Mouse (Mus musculus) megakaryocyte, adult 5-6 weeks (primary cell): ENCODE measurements around the gene Ppfia3. TPM values are rescaled to one million over a fixed set of nuclear protein-coding genes. Genes with fewer than 3 reads are reported as not detected.

Experiments used
- ATAC-seq: 2 replicates; pipeline ENCODE4 v1.8.0; 2016; ENCODE audit warnings: mild to moderate bottlenecking, inconsistent platforms; ENCODE audit not compliant: poor library complexity, severe bottlenecking
- total RNA-seq, 2 experiments: library from RNA; stranded (forward) in 1 of 2; stranded (reverse) in 1 of 2; fragments of 153-499, 151-499 nt in 1 of 2; fragments of 221-1000, 200-1000 nt in 1 of 2; gene quantifications; 2 replicates each; pipeline versions ENCODE4 v1.2.3 to v1.2.4; 2015 to 2017

Gene Ppfia3
- total RNA-seq, 2 experiments from 2014 or later: not detected

DNA sequence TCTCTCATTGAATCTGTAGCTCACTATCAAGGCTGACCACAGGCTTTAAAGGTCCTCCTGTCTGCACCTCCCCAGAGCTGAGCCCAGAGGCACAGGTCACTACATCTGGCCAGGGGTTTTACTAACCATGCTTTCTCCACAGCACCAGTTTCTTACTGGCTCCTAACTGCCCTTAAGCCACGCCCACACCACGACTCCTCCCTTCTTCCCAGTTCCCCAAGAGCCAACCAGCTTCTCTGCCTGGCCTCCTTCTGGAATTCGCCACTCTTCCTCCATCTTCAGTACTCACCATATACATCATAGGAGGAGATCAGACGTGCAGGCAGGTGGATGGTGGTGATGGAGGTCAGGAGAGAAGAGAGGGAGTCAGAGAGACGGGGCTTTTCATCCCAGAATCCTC, 13.8 kb downstream of the Ppfia3 start:
- no peak for ATAC-seq

DNA sequence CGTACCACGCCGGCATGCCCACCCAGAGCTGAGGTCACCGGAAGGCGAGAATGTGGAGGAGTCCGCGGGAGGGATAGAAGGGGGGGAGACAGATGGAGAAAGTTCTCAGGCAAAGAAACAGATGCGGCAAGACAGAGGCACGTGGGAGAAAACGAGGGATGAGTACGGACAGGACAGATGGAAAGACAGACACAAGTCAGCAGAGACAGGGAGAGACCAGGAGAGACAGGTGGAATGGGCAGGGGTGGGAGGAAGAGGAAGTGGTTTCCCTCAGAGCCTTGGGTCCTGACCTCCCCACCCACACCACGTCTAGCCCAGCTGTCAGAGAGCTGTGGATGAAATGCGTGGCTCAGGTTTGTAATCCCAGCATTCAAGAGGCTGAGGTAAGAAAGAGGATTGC, 19.9 kb downstream of the Ppfia3 start:
- no peak for ATAC-seq

DNA sequence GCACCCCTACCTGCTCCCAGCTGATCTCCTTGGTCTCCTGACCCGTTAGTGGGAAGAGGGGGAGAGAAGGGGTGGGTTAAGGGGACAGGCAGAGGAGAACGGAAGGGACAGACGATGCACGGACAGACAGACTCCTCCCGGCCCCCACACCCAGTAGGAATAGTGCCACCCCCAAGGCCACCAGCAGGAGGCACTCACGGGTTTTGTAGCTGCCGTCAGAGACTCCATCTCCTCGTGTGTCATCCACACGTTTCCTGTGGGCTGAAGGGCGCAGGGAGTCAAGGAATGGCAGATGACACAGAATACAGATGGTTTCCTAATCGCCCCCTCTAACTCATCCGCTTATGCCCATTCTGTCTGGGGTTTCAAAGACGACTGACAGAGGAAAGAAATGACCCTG, 23.3 kb downstream of the Ppfia3 start:
- ATAC-seq: no peak

DNA sequence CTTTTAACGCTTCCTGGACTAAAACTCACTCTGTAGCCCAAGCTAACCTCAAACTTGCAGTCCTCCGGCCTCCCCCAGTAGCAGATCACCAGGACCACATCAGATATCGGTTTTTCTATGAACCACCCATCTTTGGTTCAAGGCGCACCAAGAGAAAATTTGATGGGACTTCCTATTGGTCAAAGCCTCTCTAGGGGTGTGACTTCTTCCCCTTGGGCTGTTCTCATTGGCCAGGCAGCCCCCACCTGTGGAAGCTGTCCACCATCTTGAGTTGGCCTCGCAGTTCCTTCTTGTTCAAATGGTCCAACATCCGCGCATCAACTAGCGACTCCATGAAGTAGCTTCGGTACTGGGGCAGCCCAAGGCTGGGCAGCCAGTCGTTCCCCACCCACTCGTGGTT, 24.7 kb downstream of the Ppfia3 start:
- no peak for ATAC-seq

DNA sequence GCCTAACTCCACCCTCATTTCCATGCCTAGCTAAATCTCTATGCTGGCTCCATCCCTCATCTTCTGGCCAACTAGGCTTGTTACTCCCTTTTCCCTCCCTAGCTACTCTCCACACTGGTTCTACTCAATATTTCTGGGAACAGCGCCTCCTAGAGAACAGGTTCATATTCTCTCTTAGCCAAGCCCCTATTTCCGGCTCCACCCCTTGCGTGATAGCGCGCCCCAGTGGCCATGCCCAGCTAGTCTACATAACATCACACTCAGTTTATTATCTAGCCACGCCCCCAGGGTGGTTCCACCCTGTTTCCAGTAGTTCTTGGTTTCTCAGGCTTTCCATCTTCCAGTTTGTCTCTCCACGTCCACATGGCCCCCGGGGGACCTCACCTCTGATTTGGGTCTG, 25.5 kb downstream of the Ppfia3 start:
- peak; percentile 76 for ATAC-seq

DNA sequence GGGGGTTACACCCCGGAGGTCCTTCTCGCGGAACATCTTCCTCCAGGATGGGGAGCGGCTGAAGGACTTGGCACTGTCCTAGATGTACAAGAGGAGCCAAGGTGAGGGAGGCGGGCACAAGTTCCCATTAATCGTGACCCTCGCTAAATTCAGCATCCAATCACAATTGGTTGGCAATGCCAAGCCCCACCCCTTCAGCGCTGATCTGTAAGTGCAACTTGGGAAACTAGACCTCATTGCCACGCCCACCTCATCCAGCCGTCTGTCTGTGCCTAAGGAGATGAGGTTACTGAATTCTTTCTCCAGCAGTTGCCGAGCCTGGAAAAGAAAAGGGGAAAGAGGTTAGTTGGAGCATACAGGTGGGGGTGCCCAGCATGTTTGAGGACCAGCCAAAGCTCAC, 26.1 kb downstream of the Ppfia3 start:
- ATAC-seq: 0 out of 2 replicates have a peak, but pooled peaks have one; percentile 13

DNA sequence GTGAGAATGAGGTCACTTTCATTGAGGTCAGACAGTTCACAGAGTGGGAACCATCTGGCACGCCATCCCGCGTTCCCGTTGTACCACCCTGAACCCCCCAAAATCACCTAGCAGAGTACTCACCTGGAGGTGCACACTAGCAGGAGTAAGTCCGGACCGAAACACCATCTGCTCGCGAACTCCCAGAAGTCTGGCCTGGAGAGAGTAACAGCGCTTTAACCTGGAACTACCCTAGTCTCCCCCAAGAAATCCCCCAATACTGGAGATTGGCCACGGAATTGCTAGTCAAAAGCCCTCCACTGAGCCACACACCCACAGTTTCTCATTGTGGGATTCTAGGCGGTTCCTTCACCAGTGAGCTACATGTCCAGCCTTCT, 26.8 kb downstream of the Ppfia3 start:
- no peak for ATAC-seq

DNA sequence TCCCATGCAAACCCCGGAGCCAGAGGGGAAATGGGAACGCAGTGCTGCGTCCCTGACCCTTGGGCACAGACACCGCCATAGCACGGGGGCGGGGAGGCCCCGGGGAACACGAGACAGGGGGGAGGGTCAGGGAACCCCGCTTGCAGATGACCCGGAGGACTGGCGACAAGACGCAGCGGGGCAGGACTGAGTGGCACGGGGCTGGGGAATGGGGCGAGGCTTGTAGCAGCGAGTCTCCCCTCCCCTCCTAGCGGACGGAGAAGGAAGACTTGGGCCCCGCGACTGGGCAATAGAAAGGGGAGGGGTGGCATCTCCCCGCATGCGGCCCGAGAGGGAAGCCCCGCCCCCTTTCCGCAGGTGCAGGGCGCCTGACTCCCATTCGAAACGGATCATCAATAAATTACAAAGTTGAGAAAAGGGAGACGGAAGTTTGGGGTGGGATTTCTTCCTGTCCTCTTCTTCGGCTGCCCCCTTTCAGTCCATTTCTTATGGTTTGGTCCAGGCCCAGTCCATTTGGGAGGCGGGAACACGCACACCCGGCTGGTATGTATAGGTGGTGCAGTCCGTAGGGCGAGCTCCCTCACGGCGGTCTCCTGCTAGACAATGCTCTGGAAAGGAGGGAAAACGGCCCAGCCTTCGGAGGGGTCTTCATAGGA, 27.3 kb downstream of the Ppfia3 start:
- ATAC-seq: peak; percentile 69

DNA sequence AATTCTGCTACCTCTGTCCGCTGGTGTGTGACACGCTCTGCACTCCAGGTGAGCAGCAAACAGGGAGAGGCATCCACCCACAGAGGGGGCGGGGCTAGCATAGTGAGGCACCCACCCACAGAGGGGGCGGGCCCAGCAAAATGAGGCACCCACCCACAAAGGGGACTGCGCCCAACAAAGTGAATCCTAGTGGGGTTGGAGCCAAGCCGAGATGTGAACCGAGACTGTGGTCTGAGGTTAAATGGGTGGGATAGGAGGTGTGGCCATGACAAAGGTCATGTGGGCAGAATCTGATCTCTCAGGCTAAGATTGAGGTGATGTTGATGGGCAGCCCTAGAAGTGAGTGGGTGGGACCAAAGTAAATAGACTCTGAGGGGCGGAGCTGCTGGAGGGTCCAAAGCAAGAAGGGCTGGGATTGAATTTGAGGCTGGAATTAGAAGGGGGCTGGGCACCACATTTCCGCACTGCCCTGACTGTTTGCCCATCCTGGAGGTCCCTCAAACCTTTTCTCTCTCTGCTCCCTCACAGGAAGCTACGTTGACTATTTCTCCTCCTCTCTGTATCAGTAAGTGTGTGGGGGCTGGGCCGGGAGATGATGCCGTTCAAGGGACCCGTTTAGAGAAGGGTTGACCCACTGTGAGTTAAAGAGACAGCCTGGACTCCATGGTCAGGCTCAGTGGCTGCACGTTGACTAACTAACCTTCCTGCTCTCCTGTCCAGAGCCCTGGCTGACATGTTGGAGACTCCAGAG, 28.5 kb downstream of the Ppfia3 start:
- ATAC-seq: no peak

DNA sequence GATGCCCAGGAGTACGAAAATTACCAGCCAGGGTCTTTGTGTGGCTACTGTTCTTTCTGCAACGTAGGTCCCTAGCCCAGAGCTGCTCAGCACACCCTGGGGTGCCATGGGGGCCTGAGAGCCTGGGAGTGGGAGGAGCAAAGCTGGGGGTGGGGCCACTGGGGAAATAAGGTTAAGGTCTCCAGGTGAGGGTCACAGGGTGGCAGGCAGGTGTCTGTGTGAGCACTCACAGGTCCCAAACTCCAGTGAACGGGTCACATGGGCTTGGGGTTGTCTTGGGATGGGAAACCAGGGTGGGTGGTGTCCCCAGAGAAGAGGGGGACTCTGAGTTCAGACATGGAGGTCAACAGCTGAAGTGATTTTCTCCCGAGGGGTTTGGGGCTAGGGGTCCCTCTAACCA, 29.4 kb downstream of the Ppfia3 start:
- no peak for ATAC-seq

DNA sequence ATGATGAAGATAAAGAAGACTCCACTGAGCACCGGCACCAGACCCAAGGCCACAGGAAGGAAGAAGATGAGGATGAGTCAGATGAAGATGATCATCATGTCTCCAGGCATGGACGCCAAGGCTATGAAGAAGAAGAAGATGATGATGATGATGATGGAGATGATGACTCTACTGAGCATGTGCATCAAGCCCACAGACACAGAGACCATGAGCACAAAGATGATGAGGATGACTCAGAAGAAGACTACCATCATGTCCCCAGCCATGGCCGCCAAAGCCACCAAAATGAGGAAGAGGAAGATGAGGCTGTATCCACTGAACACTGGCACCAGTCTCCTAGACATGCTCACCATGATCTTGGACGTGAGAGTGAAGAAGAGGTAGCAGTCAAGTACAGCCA, 30.5 kb downstream of the Ppfia3 start:
- no peak for ATAC-seq

DNA sequence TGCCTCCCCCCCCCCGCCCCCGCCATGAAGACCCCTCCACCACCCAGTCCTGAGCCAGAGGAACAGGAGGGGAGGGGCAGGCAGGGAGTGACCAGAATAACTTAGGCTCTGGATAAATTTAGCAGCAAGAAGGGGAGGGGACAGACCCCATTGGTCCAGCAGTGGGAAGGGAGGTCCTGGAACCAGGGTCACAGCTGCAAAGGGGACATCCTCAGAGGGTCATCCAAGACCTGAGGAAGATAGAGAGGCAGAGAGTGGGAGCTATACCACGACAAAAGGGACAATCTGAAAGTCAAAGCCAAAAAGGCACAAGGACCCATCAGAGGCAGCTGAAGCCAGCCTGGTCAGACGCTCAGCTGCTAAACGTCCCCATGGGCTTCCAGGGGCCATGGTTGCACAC, 31.8 kb downstream of the Ppfia3 start, which contains the start of gene Hrc:
Gene Hrc, plus strand, starts transcription at position 235 of the 400 bp plus-strand sequence.
- ATAC-seq: no peak

DNA sequence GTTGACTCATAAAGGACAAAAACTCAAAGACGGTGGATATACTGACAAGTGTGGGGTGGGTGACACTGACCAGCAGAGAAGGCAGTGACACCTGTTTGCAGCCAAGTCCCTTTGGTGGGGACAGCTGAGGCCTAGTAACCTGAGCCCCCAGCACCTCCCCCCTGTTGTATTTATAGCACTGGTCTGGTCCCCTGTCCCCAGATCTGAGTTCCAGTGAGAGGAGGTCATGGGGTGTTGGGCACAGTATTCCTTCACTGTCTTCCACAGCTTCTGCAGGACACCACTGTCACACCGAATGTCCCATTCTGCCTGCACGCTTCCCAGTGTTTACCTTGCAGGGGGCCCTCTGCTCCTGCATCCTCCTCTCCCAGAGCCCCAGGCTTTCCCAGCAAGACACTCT, 32.2 kb downstream of the Ppfia3 start:
- ATAC-seq: no peak

DNA sequence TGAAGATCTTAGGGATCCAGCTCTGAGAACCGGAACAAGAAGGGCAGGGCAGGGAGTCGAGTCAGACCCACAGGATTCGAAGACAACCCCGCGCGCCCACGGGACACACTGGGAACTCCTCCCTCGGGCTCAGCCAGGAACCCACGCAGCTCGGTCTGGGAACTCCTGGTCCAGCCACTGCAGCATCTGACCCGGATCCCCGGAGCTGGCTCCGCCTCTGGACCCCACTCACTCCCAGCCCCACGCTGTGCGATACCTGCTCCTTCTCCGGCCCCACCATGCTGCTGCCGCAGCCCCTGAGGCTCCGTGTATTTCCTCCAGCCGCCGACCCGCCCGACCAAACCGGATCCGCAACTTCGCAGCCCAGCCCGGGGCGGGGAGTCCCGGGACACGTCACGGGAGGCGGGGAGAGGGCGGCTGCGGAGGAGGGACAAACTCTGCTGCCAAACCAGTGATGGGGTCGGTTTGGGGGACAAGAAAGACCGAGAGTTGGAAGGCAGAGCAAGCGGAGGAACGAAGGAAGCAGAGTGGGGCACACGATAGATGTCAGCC, 33.3 kb downstream of the Ppfia3 start, which contains the start of gene Trpm4:
Gene Trpm4, minus strand, starts transcription at position 350 of the 552 bp plus-strand sequence.
- ATAC-seq: peak; percentile 89

DNA sequence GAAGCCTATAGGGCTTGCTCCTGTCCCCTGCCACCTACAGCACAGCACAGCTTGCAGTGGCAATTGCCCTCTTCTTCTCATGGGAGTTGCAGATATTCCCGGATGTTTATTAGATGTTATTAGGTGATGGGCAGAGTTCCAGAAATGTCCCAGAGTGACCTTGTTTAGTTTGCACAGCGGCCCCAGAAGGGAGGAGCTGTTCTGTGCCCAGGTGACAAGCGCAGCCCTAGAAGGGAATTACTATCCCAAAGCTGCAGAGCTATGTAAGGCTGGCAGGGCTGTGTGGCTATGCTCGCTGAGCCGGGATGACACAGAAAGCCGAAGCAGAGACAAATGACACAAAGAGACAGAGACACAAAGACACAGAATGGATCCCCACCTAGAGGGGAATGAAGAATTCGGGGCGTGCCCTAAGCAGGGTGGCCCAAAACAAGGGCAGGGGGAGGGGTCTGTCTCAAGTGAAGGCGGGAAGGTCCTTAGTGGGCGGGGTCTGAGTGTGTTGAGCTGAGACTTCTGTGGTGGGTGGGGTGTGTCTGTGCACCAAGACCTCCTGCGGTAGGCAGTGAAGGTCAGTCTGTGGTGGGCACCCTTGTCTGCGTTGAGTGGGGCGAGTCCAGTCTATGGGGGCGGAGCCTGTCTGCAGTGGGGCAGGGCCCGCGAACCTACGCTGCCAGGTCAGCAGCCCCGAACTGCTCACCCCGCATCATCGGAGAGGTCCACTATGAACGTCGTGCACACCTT, 34.0 kb downstream of the Ppfia3 start:
- ATAC-seq: peak; percentile 39

DNA sequence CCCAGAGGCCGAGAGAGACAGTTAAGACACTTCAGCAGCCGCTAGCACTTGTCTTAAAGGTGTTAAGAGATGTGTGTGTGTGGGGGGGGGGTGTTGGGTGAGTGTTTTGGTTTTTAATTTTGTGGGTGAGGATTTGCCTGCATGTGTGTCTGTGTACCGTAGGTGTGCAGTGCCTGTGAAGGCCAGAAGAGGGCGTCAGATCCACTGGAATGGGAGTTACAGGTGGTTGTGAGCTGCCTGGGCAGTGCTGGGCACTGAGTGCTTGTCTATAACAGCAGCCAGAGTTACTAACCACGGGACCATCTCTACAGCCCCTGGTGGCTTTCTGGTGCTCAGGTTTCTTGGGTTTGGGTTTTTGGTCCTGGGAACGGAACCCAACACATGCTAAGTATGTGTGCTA, 35.3 kb downstream of the Ppfia3 start:
- ATAC-seq: no peak

DNA sequence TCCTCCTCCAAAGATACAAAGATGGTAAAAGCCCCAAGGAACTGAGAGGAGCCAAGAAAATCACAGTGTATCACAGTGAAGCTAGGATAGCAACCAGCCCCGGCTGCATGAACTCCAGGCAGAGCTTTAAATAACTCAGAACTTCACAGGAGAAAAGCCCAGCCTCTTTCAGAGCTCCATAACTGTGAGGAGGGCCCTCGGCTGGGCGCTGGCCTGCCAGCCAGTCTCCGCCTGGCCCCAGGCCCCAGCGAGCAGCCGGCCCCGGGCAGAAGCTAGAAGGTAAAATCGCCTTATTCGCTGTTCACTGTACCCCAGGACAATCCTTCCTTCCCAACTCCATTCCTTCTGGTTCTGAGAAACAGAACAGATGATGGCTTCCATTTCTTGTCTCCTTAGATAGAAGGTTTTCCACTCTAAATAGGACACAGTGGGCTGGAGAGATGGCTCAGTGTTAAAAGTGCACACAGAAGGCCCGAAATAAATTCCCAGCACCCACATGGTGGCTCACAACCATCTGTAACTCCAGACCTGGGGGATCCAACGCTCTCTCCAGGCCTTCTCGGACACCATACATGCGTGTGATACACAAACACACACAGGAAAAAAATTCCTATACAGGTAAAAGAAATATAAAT, 37.9 kb downstream of the Ppfia3 start:
- ATAC-seq: no peak

DNA sequence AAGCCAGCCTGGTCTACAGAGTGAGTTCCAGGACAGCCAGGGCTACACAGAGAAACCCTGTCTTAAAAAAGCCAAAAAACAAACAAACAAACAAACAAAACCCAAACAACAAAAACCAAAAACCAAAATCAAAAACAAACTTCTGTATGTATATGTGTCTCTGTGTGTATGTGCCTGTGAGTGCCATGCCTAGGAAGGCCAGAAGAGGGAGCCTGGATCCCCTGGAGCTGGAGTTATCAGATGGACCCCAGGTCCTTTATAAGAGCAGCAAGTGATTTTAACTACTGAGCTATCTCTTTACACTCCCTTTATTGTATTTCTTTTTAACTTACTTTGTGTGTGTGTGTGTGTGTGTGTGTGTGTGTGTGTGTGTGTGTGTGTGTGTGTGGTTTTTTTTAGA, 41.0 kb downstream of the Ppfia3 start:
- no peak for ATAC-seq

DNA sequence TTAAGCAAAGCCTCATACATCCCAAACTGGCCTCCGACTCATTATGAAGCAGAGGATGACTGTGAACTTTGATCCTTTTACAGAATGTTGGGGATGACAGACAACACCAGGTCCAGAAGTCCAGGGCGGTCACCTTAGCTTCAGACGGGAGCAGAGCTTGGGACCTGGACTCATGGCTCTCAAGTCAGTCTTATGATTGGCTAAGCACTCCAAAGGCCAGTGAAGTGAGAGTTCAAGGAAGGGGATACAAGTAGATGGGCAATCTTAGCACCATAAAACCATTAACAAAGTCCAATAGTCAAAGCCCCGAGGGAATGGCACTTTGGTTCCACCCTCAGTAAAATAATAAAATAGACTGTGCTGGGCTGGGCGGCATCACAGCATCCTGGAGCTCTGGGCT, 43.8 kb downstream of the Ppfia3 start:
- no peak for ATAC-seq

DNA sequence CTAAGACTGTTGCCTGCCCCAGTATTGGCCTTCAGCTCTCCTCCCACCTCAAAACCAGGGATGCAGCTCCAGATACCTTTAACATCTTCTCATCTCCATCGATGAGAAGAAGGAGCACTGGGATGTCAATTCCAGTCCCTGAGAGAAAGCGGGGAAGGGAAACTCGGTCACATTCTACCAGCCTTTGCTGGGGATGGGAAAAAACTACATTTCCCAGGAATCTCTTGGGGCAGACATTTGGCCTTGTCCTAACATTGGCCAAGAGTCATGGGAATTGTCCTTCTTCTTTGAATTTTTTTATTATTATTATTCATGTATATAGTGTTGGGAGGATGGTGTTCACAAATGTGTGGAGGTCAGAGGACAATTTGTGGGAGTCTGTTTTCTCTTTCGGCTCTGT, 44.6 kb downstream of the Ppfia3 start:
- no peak for ATAC-seq

DNA sequence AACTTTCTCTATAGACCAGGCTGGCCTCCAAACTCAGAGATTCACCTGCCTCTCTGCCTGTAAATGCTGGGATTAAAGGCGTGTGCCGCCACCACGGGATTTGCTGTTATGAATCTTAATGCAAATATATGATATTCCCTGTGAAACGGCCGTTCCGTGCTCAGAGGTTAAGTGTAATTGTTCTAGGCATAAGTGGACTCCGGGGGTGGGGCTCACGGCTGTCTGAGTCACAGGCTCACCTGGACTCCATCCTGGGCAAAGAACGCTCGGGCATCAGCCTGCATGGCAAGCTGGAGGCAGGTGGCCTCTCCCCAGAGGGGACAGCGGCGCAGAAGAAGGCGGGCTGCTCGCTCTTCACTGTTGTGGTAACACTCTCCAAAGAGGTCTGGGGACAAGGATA, 50.3 kb downstream of the Ppfia3 start:
- no peak for ATAC-seq
